Mouse (Mus musculus) lung, adult 2 months (tissue): ENCODE data around the gene H2-DMa.

Experiments used
- CTCF ChIP-seq: fragments of 200-500 bp; IDR thresholded peaks from 2 replicates; pipeline ENCODE4 v1.5.1; 2011; ENCODE audit warnings: mild to moderate bottlenecking, low read length, control low read depth; ENCODE audit not compliant: insufficient read depth
- POLR2A ChIP-seq: fragments of 200-500 bp; IDR thresholded peaks from 2 replicates; pipeline ENCODE4 v1.6.1; 2011; ENCODE audit warnings: low read depth, mild to moderate bottlenecking, control low read depth, low read length, borderline replicate concordance; ENCODE audit errors: extremely low read depth

GRCm38 (mm10) chr17:34106555-34106954 lies 12.8 kb upstream of the H2-DMa start:
- no peak for TF ChIP-seq POLR2A
- TF ChIP-seq CTCF, result no peak
